Mouse (Mus musculus): Measurements from ENCODE around the gene Traf3ip2. TPM values are rescaled to one million over a fixed set of nuclear protein-coding genes. Genes with fewer than 3 reads are reported as not detected.

The Traf3ip2 gene
- 28.2 and 33.3 TPM in 2 replicates for total RNA-seq (2017)

DNA sequence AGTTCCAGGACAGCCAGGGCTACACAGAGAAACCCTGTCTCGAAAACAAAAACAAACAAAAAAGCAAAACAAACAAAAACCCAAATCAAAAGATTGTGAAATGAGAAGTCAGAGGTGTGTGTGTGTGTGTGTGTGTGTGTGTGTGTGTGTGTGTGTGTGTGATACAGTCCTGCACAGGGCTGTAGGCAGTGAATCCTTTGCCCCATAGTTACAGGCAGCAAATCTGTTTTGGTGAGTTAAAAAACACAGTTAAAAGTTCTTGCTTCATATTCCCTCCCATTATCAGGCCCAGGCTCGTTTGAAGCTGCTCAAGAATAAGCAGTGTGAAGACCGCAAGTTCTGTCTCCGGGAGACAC, at the start of gene Traf3ip2:
Gene Traf3ip2 (plus strand): TSS at position 302 of the 356 bp plus-strand sequence.
- no peak for ATAC-seq (ENCODE audit: extremely low read depth, insufficient number of reproducible peaks, low FRiP score, poor library complexity, severe bottlenecking)

DNA sequence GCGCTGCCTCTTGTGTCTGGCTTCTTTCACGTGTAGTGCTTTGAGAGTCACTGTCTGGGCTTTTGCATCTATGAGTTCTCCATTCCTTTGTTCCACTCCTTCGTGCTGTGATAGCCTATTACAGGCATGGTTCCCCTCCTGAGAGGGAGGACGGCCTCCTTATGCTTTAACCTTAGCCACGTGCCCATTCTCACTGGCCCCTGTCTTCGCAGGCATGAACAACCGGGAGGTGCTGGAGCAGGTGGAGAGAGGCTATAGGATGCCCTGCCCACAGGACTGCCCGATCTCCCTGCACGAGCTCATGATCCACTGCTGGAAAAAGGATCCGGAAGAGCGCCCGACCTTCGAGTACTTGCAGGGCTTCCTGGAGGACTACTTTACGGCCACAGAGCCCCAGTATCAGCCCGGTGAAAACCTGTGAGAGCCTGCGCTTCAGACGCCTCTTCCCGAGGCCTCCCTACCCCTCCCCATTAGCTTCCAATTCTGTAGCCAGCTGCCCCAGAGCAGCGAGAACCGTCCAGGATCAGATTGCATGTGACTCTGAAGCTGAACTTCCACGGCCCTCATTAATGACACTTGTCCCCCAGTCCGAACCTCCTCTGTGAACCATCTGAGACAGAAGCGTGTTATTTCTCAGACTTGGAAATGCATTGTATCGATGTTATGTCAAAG, 49.0 kb upstream of the Traf3ip2 start:
- ATAC-seq (ENCODE audit: extremely low read depth, insufficient number of reproducible peaks, low FRiP score, poor library complexity, severe bottlenecking), result no peak

GRCm38 (mm10) chr10:39566901-39567300, 45.8 kb upstream of the Traf3ip2 start:
- no peak for ATAC-seq (ENCODE audit: extremely low read depth, insufficient number of reproducible peaks, low FRiP score, poor library complexity, severe bottlenecking)

GRCm38 (mm10) chr10:39568991-39569390, 43.7 kb upstream of the Traf3ip2 start:
- no peak for ATAC-seq (ENCODE audit: extremely low read depth, insufficient number of reproducible peaks, low FRiP score, poor library complexity, severe bottlenecking)

DNA sequence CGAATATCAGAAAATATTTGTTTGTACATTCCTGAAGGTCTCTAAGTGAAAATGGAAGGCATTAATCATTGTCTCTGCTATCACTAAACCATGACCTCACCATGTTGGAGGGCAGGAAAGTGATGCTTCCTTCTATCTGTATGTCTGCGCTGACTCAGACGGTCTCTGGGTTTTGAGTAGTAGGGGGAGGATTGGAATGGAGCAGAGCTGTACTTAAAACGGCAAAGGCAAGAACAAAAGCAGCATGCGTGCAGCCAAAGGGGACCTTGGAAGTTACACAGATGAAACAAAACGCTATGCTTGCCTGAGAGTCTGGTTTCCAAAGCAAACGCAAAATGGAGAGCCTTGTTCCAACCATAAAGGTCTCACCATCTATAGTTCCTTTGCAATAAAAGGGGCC, 41.7 kb upstream of the Traf3ip2 start:
- ATAC-seq (ENCODE audit: extremely low read depth, insufficient number of reproducible peaks, low FRiP score, poor library complexity, severe bottlenecking), result no peak

- no peak for ATAC-seq (ENCODE audit: extremely low read depth, insufficient number of reproducible peaks, low FRiP score, poor library complexity, severe bottlenecking)
These were observed 40.6 kb upstream of the Traf3ip2 start for GRCm38 (mm10) chr10:39572050-39572671.

DNA sequence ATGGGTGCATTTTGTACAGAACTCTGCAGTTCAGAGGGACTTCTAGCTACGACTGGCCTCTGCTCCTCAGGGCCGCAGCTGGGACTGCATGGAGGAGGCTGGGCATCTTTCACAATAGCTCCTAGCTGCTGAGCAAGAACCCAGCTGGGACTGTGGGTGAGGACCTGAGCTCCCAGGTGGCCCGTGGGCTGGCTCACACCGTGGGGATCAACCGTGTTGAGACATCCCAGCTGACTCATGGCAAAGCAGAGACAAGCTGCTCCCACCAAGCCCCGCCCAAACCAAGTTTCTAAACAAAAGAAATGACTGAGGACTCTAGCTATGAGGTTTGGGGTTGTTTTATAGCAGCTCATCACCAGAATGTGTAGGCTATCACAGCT, 40.1 kb upstream of the Traf3ip2 start:
- no peak for ATAC-seq (ENCODE audit: extremely low read depth, insufficient number of reproducible peaks, low FRiP score, poor library complexity, severe bottlenecking)

DNA sequence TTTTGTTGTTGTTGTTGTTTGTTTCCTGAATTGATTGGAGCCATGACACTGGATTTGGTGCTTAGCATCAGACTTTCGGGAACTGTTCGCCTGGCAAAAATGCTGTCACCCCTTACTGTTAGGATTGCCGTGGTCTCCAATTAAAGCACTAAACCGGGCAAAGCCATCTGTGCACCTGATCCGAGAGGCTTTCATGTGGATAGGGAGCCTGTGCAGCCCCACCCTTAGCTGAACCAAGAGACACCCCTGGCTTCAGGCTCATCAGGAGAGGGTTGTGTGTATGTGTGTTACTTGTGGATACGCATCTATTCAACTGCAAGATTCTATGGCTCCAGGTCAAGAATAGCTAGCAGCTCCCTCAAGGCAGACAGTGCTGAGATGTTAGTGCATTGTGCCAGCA, 36.3 kb upstream of the Traf3ip2 start:
- no peak for ATAC-seq (ENCODE audit: extremely low read depth, insufficient number of reproducible peaks, low FRiP score, poor library complexity, severe bottlenecking)

DNA sequence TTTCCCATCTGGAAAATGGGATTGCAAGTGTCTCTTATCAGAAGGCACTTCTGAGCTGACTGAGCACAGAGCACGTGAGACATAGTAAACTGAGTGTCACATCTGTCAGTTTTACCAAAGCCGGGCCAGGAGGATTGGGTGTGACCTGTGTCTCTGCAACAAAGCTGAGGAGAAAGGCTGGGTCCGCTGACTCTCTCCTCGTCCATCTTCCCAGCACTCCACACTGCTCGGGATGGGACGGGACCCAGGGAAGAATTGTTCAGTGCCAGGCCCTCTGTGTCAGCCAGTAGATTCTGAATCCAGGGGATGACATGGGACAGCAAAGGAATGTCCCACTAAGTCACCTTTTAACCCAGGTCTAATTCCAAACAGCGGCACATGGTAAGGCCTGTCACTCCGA, 32.3 kb upstream of the Traf3ip2 start:
- no peak for ATAC-seq (ENCODE audit: extremely low read depth, insufficient number of reproducible peaks, low FRiP score, poor library complexity, severe bottlenecking)

GRCm38 (mm10) chr10:39582385-39582784, 30.3 kb upstream of the Traf3ip2 start:
- ATAC-seq (ENCODE audit: extremely low read depth, insufficient number of reproducible peaks, low FRiP score, poor library complexity, severe bottlenecking), result no peak

GRCm38 (mm10) chr10:39583718-39584117, 29.0 kb upstream of the Traf3ip2 start:
- no peak for ATAC-seq (ENCODE audit: extremely low read depth, insufficient number of reproducible peaks, low FRiP score, poor library complexity, severe bottlenecking)

GRCm38 (mm10) chr10:39587290-39587925, 25.3 kb upstream of the Traf3ip2 start:
- ATAC-seq (ENCODE audit: extremely low read depth, insufficient number of reproducible peaks, low FRiP score, poor library complexity, severe bottlenecking), result no peak

- ATAC-seq (ENCODE audit: extremely low read depth, insufficient number of reproducible peaks, low FRiP score, poor library complexity, severe bottlenecking), result no peak
These were observed 24.6 kb upstream of the Traf3ip2 start for GRCm38 (mm10) chr10:39587973-39588746.

- ATAC-seq (ENCODE audit: extremely low read depth, insufficient number of reproducible peaks, low FRiP score, poor library complexity, severe bottlenecking), result no peak
These were observed 22.8 kb upstream of the Traf3ip2 start for GRCm38 (mm10) chr10:39589765-39590546.

- no peak for ATAC-seq (ENCODE audit: extremely low read depth, insufficient number of reproducible peaks, low FRiP score, poor library complexity, severe bottlenecking)
These were observed 22.1 kb upstream of the Traf3ip2 start for GRCm38 (mm10) chr10:39590629-39591028.

- no peak for ATAC-seq (ENCODE audit: extremely low read depth, insufficient number of reproducible peaks, low FRiP score, poor library complexity, severe bottlenecking)
These were observed 20.2 kb upstream of the Traf3ip2 start for GRCm38 (mm10) chr10:39592501-39592900.

- no peak for ATAC-seq (ENCODE audit: extremely low read depth, insufficient number of reproducible peaks, low FRiP score, poor library complexity, severe bottlenecking)
These were observed 18.0 kb upstream of the Traf3ip2 start for GRCm38 (mm10) chr10:39594716-39595115.

DNA sequence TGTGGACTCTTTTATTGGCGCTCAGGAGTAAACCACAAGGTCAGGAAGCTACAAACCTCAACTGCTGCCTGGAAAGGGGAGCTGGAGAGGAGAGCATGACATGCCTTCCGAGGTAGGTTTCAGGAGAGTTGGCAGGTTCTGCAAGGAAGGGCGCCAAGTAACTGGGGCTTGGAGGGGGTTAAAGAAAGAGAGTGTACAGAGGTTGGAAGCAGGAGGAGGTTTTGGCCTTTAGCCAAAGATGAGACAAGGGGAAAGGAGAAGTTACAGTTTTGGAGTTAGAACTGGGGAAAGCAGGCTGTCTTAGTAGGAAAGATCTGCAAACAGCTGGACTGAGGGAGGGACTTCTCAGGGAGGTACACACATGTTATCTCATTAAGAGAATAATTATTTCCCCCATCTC, 16.9 kb upstream of the Traf3ip2 start:
- ATAC-seq (ENCODE audit: extremely low read depth, insufficient number of reproducible peaks, low FRiP score, poor library complexity, severe bottlenecking), result no peak
